8 mouse cellular contexts compared by ENCODE assay signal in genomic region chr4:59581314-59582185, GRCm38 (mm10). TPM values are rescaled to one million over a fixed set of nuclear protein-coding genes. Genes with fewer than 3 reads are reported as not detected.
DNase-seq lines count a peak whose midpoint lies in the region; ATAC-seq lines count a peak whose summit lies in the region.

Gene Hsdl2, plus strand, starts transcription at chr4:59581563.

- no peaks in the 10 kb centered on the region for H3K9me3 ChIP-seq in hindbrain, embryonic 11.5 days (ENCODE audit: control insufficient read depth, low read length)

- WGBS in hindbrain, embryonic 11.5 days: under 1% methylated on average over 61 of the region's 61 CpGs

- no peaks in the 10 kb centered on the region for H3K4me1 ChIP-seq in hindbrain, embryonic 11.5 days (replicated peaks; ENCODE audit: control insufficient read depth, insufficient read depth, low read length)

- peak within 1 kb of the TSS; percentile 82 for H3K27ac ChIP-seq in hindbrain, embryonic 11.5 days (ENCODE audit: low read depth, low read length)

- peak within 1 kb of the TSS; percentile 64 for H3K9ac ChIP-seq in hindbrain, embryonic 11.5 days (ENCODE audit: low read depth, low read length)

- H3K36me3 ChIP-seq in hindbrain, embryonic 11.5 days (ENCODE audit: control insufficient read depth, insufficient read depth, low read length): no peaks in the 10 kb centered on the region

- peak; percentile 100 for DNase-seq in Muller cell, postnatal 12 days (ENCODE audit: inconsistent ontology term)
- DNase-seq in cerebellum, adult 9-11 months: peak; percentile 99
- peak; percentile 97 to 99 for DNase-seq in frontal cortex, adult 2 months (ENCODE audit: extremely low spot score in 1 of 2, low spot score in 1 of 2)
- peak; percentile 100 for DNase-seq in hindbrain, embryonic 11.5 days (ENCODE audit: low spot score)
- peak; percentile 96 to 97 for DNase-seq in layer of hippocampus, postnatal 10 days (ENCODE audit: low spot score in 2 of 2)
- peak; percentile 99 for DNase-seq in lung, postnatal 10 days
- DNase-seq in ovary, postnatal 36 days (ENCODE audit: low spot score): peak; percentile 98
- peak; percentile 100 for DNase-seq in thymus, postnatal 25 days

- H3K27me3 ChIP-seq in hindbrain, embryonic 11.5 days (ENCODE audit: control insufficient read depth, insufficient read depth, low read length): no peaks in the 10 kb centered on the region

- ATAC-seq in hindbrain, embryonic 11.5 days (ENCODE audit: low FRiP score): peak; percentile 97

- peak within 1 kb of the TSS; percentile 85 for H3K4me2 ChIP-seq in hindbrain, embryonic 11.5 days (replicated peaks; ENCODE audit: low read depth, low read length)

- peak within 1 kb of the TSS; percentile 63 for H3K4me3 ChIP-seq in hindbrain, embryonic 11.5 days (ENCODE audit: low read depth, low read length)

RNA-seq across cellular contexts. Expression of gene Hsdl2, which starts in this region (rescaled TPM):
- polyA plus RNA-seq in frontal cortex, adult 2 months (2012; rRNA removed): 38.1 and 41.5 TPM in 2 replicates
- polyA plus RNA-seq in hindbrain, embryonic 11.5 days (2014; fragmentation: Nextera tagmentation; extraction: Ambion mirVana): 39.4 and 42.0 TPM in 2 replicates
- total RNA-seq in layer of hippocampus, postnatal 10 days (2021): 10 to 100 TPM; 27.9 to 29.5 TPM

Comparison
In these comparisons a context has a peak if more than half of its experiments do, and no peak if none do; other contexts are left out.
1. Peak in every context shown above with its lines: DNase-seq, ATAC-seq, H3K4me3 ChIP-seq and H3K27ac ChIP-seq.